Mouse (Mus musculus) heart, postnatal 14 days (tissue): ENCODE data around the gene Parp1. TPM values are rescaled to one million over a fixed set of nuclear protein-coding genes. Genes with fewer than 3 reads are reported as not detected.
"Not testable (repeated sequence)": the region's sequence is repeated elsewhere in the genome, so short reads cannot be mapped to it uniquely, and the experiment has no call there.

ENCODE experiments used
- DNase-seq, 2 experiments: peaks; one replicate each; pipeline ENCODE4 v3.0.0; 2021 to 2022
- intact Hi-C: fragments of 180-260 bp; cut with DNase I; formaldehyde crosslinking; loops from one replicate; pipeline ENCODE4 v1.15.1; 2025
- microRNA-seq, 2 experiments: library from miRNA; unstranded; fragments of <30 nt; microRNA quantifications; one replicate each; pipeline ENCODE4 v1.2.0; 2021 to 2022
- total RNA-seq, 2 experiments: library from RNA; stranded (reverse); gene quantifications; 2 replicates each; pipeline ENCODE4 v1.2.3; 2021

Parp1 gene
- total RNA-seq, 2 experiments from 2014 or later, result 57.4 to 63.8 TPM

DNA sequence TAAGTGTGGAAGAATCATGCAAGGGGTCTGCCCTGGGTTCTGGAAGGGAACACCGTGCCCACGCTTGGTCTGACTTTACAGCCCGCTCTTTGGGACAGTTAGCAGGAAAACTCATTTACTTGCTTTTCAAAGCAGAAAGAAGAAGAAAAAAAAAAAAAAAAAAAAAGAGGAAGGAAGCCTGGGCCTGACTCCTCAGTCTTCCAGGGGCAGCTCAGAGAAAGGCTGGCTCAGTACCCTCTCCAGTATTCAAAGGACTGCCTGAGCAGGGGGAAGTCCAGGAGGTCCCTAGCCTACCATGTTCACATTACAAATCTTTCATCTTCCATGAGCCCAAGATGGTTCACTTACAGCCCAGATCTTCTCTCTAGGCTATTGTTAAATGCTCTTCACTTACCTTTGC lies 48.0 kb downstream of the Parp1 start:
- DNase-seq, result no peak
- intact Hi-C loops, result no loop called here

DNA sequence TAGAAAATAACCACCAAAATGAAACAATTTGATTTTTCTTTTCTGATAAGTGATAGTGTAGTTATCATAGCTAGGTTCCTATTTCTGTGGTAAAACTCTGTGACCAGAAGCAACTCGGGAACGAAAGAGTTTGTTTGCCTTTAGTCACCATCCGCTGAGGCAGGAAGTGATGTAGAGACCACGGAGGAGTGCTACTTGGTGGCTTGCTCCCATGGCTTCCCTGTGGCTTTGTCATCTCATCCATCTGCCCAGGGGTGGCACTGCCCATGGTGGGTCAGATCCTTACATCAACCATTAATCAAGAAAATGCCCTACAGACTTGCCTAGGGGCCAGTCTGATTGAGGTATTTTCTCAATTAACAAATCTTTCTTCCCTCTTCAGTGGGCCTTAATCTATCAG lies 53.7 kb downstream of the Parp1 start:
- no peak for DNase-seq
- intact Hi-C loops, result no loop called here

DNA sequence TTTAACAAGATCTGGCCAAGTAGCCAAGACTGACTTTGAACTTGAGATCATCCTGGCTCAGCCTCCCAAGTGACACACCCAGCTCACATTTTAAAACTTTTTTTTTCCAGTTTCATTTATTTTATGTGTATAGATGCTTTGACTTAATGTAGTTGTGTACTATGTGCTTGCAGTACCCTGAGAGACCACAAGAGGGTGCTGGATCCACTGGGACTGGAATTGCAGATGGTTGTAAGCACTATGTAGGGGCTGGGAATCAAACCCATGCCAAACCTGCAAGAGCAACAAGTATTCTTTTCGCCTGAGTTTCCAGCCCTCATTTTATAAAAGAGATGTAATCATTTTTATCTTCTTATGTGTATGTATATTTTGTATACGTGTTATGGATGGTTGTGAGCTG lies 55.2 kb downstream of the Parp1 start:
- intact Hi-C loops, result no loop called here
- DNase-seq, result no peak

DNA sequence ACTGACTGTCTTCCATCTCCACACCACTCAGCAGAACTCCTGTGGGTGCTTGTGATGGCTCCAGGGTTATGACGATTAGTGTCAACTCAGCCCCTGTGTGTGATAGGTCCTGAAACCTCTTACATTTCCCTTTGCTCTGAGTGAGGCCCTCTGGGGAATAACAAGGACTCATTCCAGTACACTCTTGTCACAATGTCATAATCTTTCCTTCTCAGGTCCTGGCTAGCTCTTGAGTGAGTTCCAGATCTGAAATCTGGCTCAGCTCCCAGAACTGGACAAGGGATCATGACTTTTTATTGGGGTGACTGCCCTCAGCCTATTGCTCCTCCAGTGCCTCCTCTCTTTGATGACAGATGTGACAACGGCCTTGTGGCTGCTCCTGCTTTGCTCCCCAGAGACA lies 57.4 kb downstream of the Parp1 start:
- intact Hi-C loops, result no loop called here
- DNase-seq, result peak; percentile 57 to 73

DNA sequence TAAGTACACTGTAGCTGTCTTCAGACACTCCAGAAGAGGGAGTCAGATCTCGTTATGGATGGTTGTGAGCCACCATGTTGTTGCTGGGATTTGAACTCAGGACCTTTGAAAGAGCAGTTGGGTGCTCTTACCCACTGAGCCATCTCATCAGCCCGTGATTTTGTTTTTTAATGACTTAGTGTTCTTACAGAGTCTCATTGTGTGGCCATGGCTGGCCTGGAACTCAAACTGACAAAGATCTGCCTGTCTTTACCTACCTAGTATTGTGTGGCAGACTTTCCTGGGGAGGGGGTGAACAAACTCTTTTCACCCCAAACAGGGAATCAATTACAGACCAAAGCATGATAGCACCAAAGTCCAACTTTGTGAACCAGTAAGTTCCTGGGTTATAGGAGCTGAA lies 69.1 kb downstream of the Parp1 start:
- intact Hi-C loops, result not testable (repeated sequence)

DNA sequence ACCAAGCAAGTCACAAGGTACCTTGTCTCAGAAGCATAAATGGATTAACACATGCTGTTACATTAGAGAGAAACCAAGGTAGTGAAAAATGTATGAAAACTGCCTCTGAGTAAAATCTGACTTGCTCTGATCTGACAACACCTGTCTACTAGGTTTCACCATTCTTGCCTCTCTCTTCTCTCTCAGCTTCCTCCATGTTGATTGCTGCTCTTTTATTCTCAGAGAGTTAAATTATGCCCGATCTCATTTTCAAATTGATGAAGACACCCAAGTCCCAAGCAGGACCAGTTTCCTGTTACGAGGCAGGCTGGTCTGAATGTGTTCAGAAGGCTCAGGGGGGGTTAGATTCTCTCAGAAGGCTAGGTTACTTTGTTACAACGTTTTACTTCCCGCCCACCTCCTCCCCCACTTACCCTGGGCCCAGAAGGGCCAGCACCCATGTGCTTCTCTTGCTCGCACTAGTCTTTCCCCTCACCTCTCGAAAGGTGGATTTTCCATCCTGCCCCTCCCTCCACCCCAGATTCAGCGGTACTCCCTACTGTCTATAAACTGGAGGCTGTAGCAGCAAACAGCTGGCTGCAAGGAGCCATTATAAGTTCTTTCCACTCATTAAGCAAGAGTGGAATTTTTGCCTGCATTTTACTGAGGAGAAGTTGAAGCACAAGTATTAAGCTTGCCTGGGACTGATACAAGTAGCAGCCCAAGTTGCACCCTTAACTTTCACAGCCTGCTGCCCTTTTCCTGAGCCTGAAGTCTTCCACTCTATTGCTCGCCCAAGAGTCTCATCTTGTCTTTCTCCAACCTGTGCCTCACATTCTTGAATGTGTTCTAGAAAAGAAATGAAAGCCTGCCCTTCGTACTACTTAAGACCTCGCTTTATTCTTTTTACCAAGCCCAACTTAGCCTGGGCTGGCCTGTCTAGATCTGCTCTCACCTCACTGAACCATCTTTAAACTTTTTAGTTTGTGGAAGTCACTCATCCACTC lies 71.0 kb downstream of the Parp1 start:
- DNase-seq, result no peak
- intact Hi-C loops, result loop anchor here (5.0 kb wide), 1 partner anchor 72 kb away; the partner anchor contains the start of gene Parp1

More for the DNA sequence above, 69.1 kb downstream of the Parp1 start:
- DNase-seq, result not testable (repeated sequence)

DNA sequence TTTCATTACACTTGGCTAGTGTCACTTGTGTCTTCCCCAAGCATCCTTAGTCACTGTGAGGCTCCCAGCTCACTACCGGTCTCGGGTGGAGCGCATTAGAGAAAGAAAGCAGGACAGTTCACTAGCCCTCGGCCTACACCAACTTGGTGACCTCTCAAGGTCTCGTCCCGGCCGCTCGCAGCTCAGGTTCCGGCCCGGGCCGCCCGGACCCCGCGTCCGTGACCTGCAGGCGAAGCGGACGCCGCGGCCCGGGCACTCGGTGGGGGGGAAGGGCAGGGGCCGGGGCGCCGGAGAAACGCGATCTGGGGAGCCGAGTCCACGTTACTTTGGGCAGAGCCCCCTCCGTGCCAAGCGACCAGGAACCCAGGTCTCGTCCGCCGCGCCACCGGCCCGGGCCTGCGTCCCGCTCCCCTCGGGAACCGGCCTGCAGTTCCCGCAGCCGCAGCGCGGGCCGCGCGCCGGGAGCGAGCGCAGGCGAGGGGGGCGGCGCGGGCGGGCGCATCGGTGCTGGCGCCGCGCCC lies 71.9 kb downstream of the Parp1 start:
- peak in 1 of 2 experiments; percentile 57 for DNase-seq
- intact Hi-C loops, result loop anchor here (5.0 kb wide), 1 partner anchor 73 kb away; the partner anchor contains the start of gene Parp1

DNA sequence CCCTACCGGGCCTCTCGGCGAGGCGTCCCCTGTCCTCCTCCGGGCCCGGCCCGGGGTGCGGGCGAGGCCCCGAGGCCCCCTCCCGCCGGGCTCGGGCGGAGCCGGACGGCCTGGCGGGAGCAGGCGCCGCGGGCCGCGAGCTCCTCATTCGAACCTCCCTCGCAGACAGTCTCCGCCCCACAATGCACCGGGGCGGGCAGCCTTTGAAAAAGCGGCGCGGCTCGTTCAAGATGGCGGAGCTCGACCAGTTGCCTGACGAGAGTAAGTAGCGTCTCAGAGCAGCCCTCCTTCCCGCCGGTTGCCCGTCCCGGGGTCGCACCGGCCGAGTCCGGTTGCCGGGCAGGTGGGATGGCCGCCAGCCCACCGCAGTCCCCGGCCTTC lies 72.4 kb downstream of the Parp1 start, which contains the start of gene Lin9:
TSS of gene Lin9 (plus strand) at position 14 of the 381 bp plus-strand sequence.
- intact Hi-C loops, result loop anchor here (5.0 kb wide), 1 partner anchor 74 kb away; the partner anchor contains the start of gene Parp1
- DNase-seq, result peak; percentile 93 to 95

DNA sequence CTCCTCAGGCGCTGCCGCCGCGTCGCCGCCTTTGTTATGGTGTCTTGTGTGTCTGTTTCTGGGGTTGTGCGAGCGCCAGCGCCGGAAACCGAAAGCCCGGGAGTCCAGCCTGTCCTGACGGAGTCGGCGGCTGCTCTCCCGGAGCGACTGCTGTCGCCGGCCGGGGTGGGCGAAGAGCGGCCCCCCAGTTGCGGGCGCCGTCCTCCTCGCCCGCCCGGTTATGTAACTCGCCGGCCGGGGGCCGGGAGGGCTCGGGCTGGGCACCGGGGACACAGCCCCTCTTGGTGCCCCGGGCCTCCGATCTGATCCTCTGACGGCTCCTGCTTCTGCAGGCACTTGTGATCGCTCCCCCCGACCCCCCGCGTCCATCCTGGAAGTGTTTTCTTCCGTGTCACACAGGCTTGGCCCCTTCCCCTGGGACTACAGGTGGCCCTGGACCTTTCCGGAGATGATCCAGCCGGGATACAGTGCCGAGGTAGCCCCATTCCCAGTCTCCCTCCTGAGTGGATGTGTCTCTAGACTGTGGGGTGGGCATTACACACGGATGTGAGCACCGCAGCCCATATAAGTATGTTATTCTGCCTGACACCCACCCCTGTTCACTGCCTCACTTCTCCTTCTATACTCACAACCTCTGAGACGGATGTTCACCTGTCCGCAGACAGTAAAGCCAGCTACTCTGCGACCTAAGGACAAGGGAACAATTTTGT lies 72.9 kb downstream of the Parp1 start:
- intact Hi-C loops, result loop anchor here (5.0 kb wide), 1 partner anchor 74 kb away; the partner anchor contains the start of gene Parp1
- no peak for DNase-seq

DNA sequence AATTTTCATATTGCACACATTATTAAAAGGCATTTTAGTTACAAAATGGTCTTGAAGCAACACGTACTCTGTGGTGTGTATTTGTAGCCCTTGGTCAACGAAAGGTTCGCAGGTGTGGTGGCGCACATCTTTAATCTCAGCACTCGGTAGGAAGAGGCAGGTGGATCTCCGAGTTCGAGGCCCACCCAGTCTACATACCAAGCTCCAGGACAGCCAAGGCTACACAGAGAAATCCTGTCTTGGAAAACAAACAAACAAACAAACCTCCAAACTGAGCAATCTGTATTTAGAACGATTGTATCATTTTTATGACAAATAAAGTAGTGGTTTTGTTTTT lies 73.5 kb downstream of the Parp1 start:
- DNase-seq, result no peak
- intact Hi-C loops, result loop anchor here (5.0 kb wide), 1 partner anchor 75 kb away; the partner anchor contains the start of gene Parp1

Small RNAs within 50 kb of the gene (microRNA-seq; reads per million reads assigned to microRNA genes)
- gene Mir6904, result 0 to 0.54 reads per million in 2 experiments

Other genes starting within 250 kb of the Parp1 start
- 10 to 100 TPM; 76.8 to 79.6 TPM for gene Itpkb, start 238.4 kb upstream of the Parp1 start, total RNA-seq
- gene Stum, start 85.4 kb upstream of the Parp1 start, total RNA-seq, result 1 to 10 TPM in 1 of 2 experiments, under 1 TPM in 1; 0.78 to 1.6 TPM
- 1 to 10 TPM; 3.8 to 4.1 TPM for gene Lin9, start 72.2 kb downstream of the Parp1 start, total RNA-seq
- gene Mixl1, start 128.1 kb downstream of the Parp1 start, total RNA-seq, result not detected
- gene Acbd3, start 157.1 kb downstream of the Parp1 start, total RNA-seq, result 10 to 100 TPM; 24.5 to 25.3 TPM
- gene H3f3a, start 245.0 kb downstream of the Parp1 start, total RNA-seq, result 100 to 1,000 TPM; 659 to 710 TPM